Mouse (Mus musculus): ENCODE measurements around the gene Emc9. TPM values are rescaled to one million over a fixed set of nuclear protein-coding genes. Genes with fewer than 3 reads are reported as not detected.

The Emc9 gene
- polyA plus RNA-seq, 1 experiment from 2014 or later = 39.2 TPM

DNA sequence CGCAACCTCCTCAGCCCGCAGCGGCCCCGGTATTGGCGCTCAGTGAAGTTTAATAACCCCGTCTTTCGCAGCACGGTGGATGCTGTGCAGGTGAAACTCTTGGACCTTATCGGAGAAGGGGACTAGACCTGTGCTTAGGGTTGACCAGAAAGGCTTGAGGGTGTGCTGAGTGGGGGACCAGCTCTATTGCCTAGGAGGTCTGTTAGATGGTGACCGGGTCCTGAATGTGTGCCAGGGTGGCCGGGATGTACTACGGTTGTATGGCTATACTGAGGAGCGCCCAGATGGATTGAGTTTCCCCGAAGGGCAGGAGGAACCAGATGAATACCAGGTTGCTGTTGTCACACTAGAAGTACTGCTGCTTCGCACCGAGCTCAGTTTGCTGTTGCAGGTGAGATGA, 7.1 kb upstream of the Emc9 start:
- H3K4me3 ChIP-seq (replicated peaks; ENCODE audit: low read length) = peak overlapping the region; percentile 74
- peak overlapping the region; percentile 80 for H3K9ac ChIP-seq
- peak overlapping the region; percentile 86 for H3K4me2 ChIP-seq (replicated peaks)
- ATAC-seq (ENCODE audit: low FRiP score) (no peak), DNase-seq (ENCODE audit: low spot score) (no peak)
- peaks cover 46% of the 10 kb centered on the region for H3K36me3 ChIP-seq (replicated peaks; ENCODE audit: control insufficient read depth, insufficient read depth)
- peaks cover 20% of the 10 kb centered on the region for H3K4me1 ChIP-seq (replicated peaks; ENCODE audit: control insufficient read depth, insufficient read depth, low read length)
- no peak overlapping the region for H3K27ac ChIP-seq
- WGBS = 11% methylated on average over 16 of the region's 16 CpGs
- no peaks in the 10 kb centered on the region for H3K27me3 ChIP-seq (ENCODE audit: control insufficient read depth, insufficient read depth, low read length)
- no peaks in the 10 kb centered on the region for H3K9me3 ChIP-seq (ENCODE audit: control insufficient read depth, low read length)

DNA sequence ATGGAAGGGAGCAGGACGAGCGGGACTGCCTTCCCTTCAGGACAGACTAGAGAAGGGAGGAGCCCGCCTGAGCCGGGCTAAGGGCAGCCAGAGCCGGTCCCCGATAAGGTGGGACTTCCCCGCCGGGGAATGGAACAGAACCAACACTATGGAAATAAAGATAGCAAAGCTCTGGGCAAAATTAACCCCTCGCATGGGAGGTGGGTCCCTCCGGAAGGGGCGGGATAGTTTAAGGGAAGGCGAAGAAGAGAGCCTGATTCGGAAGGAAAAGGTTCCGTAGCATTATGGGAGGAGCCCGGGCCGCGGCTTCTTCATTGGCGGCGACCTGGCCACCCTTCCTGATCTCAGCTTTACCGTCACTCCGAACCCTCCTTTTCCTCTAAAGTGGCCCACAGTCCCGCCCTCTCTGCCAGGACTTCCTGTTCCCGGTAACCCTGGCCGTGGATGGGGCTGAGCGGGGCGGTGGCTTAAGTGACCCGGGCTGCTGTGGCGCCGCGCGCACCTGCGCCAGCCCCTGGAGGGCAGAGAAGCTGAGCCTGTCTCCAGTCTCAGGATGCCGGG, 6.3 kb upstream of the Emc9 start, which contains the start of gene Rnf31:
Rnf31 (plus strand) TSS at position 378 of the 561 bp plus-strand sequence.
- DNase-seq (ENCODE audit: low spot score) (peak; percentile 82), ATAC-seq (ENCODE audit: low FRiP score) (peak; percentile 88)
- Histone ChIP-seq H3K4me2 (replicated peaks) (peak within 1 kb of the TSS; percentile 86), H3K9ac (peak within 1 kb of the TSS; percentile 80), H3K36me3 (replicated peaks; ENCODE audit: control insufficient read depth, insufficient read depth) (peaks cover 44% of the 10 kb centered on the region), H3K4me3 (replicated peaks; ENCODE audit: low read length) (peak within 1 kb of the TSS; percentile 74), H3K27ac (peak within 1 kb of the TSS; percentile 95), H3K9me3 (ENCODE audit: control insufficient read depth, low read length) (no peaks in the 10 kb centered on the region), H3K4me1 (replicated peaks; ENCODE audit: control insufficient read depth, insufficient read depth, low read length) (peaks cover 20% of the 10 kb centered on the region), H3K27me3 (ENCODE audit: control insufficient read depth, insufficient read depth, low read length) (no peaks in the 10 kb centered on the region)
- under 1% methylated on average over 32 of the region's 33 CpGs for WGBS

DNA sequence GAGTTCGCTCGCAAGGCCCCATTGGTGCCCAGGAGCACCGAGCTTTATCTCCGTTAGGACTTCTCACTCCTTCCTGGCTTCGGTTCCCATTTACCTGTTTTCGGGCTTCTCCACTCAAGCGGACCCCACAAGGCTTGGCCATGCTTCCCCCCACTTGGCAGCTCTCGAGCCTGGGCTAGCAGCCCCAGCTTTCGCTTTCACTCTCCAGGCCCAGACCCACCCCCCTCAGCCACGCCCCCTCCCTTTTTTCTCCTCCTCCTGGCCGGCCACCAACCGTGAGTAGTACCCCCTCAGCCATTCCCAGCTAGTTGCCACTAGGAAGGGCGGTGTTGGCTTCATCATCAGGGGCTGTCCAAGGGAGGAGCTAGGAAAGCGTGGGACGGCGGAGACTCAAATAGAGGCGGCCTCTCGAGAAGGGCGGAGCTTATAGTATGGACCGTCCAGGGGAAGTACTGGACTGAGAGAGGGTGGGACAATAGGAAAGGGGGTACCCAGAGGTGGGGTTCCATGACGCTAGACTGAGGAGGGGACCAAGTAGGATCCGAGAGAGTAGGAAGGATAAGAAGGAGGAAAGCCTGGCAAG, 5.7 kb upstream of the Emc9 start, which contains the start of gene Psme2:
Psme2 (minus strand) TSS at position 366 of the 583 bp plus-strand sequence.
- Histone ChIP-seq H3K4me3 (replicated peaks; ENCODE audit: low read length) (peak within 1 kb of the TSS; percentile 74), H3K27ac (peak within 1 kb of the TSS; percentile 95), H3K27me3 (ENCODE audit: control insufficient read depth, insufficient read depth, low read length) (no peaks in the 10 kb centered on the region), H3K9me3 (ENCODE audit: control insufficient read depth, low read length) (no peaks in the 10 kb centered on the region), H3K36me3 (replicated peaks; ENCODE audit: control insufficient read depth, insufficient read depth) (peaks cover 39% of the 10 kb centered on the region), H3K4me1 (replicated peaks; ENCODE audit: control insufficient read depth, insufficient read depth, low read length) (peaks cover 20% of the 10 kb centered on the region), H3K9ac (peak within 1 kb of the TSS; percentile 80), H3K4me2 (replicated peaks) (peak within 1 kb of the TSS; percentile 86)
- peak; percentile 88 for DNase-seq (ENCODE audit: low spot score)
- under 1% methylated on average over 22 of the region's 22 CpGs for WGBS
- peak; percentile 95 for ATAC-seq (ENCODE audit: low FRiP score)

DNA sequence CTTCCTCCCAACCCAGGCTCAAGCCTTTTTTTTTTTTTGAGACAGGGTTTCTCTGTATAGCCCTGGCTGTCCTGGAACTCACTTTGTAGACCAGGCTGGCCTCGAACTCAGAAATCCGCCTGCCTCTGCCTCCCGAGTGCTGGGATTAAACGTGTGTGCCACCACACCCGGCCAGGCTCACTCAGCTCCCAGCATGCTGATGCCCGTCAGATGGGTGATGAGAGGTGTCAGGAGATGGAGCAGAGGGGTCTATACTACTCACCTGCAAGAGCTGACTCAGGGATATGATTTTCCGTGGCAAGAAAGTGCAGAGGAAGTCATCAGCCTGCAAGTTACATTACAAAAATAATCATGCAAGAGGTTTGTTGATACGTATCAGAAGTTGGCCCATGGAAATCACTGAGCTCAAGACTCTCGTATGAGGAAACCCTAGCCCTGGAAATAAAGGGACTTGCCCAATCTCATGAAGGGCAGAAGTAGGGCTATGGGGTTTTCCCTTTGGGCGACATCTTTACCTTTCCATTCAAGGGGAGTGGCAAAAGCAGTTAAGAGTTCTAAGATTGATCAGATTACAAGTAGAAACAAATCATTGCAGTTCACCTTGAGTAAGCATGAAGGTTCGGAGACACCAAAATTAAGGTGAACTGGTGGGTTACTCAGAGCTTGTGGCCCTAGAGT, 4.8 kb upstream of the Emc9 start:
- 89% methylated on average over 11 of the region's 11 CpGs for WGBS
- ATAC-seq (ENCODE audit: low FRiP score) = no peak
- H3K4me1 ChIP-seq (replicated peaks; ENCODE audit: control insufficient read depth, insufficient read depth, low read length) = peaks cover 22% of the 10 kb centered on the region
- peak overlapping the region; percentile 80 for H3K9ac ChIP-seq
- peak overlapping the region; percentile 95 for H3K27ac ChIP-seq
- H3K36me3 ChIP-seq (replicated peaks; ENCODE audit: control insufficient read depth, insufficient read depth) = peaks cover 29% of the 10 kb centered on the region
- peak overlapping the region; percentile 74 for H3K4me3 ChIP-seq (replicated peaks; ENCODE audit: low read length)
- H3K9me3 ChIP-seq (ENCODE audit: control insufficient read depth, low read length) = no peaks in the 10 kb centered on the region
- peak overlapping the region; percentile 86 for H3K4me2 ChIP-seq (replicated peaks)
- no peak for DNase-seq (ENCODE audit: low spot score)
- no peaks in the 10 kb centered on the region for H3K27me3 ChIP-seq (ENCODE audit: control insufficient read depth, insufficient read depth, low read length)

DNA sequence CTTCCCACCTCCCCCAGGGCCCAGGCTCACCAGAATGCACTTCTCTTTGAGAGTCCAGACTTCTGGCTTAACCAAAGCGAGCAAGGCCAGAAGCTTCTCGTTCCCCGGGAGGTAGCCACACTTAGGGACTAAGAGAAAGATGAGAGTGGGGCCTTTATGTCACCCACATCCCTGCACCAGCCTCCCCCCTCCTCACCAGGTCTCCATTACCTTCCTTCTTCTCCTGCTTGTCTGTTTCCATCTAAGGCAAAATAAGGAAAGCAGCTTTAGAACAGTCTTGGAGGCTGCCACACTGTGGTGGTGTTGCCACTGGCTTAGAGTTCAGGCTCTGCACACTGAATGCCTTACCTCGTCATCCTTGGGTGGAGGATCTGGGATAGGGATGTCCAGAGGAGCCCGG, 4.2 kb upstream of the Emc9 start:
- Histone ChIP-seq H3K27ac (no peak overlapping the region), H3K4me2 (replicated peaks) (no peak overlapping the region), H3K36me3 (replicated peaks; ENCODE audit: control insufficient read depth, insufficient read depth) (peaks cover 23% of the 10 kb centered on the region), H3K4me3 (replicated peaks; ENCODE audit: low read length) (no peak overlapping the region), H3K9me3 (ENCODE audit: control insufficient read depth, low read length) (no peaks in the 10 kb centered on the region), H3K27me3 (ENCODE audit: control insufficient read depth, insufficient read depth, low read length) (no peaks in the 10 kb centered on the region), H3K9ac (no peak overlapping the region), H3K4me1 (replicated peaks; ENCODE audit: control insufficient read depth, insufficient read depth, low read length) (peaks cover 23% of the 10 kb centered on the region)
- DNase-seq (ENCODE audit: low spot score) = no peak
- ATAC-seq (ENCODE audit: low FRiP score) = no peak
- 89% methylated on average over 5 of the region's 5 CpGs for WGBS

DNA sequence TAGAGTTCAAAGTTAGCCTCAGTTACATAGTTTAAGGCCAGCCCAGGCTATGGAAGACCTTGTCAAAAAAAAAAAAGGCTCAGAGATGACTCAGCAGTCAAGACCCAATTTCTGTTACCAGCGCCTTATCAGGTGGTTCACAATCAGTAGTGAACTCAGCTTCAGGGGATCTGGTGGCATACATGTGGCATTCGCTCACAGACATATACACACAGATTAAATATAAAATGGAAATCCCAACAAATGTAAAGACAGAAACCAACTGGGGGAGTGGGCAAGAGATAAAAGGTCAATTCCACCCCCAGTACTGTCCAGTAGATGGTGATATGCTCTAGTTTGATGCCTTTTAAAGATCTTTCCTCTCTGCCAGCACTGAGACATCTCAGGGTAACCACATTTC, 1.0 kb upstream of the Emc9 start:
- no peak for ATAC-seq (ENCODE audit: low FRiP score)
- H3K27ac ChIP-seq = no peak overlapping the region
- H3K4me2 ChIP-seq (replicated peaks) = no peak overlapping the region
- no peaks in the 10 kb centered on the region for H3K27me3 ChIP-seq (ENCODE audit: control insufficient read depth, insufficient read depth, low read length)
- H3K4me3 ChIP-seq (replicated peaks; ENCODE audit: low read length) = no peak overlapping the region
- peaks cover 9% of the 10 kb centered on the region for H3K4me1 ChIP-seq (replicated peaks; ENCODE audit: control insufficient read depth, insufficient read depth, low read length)
- WGBS = 88% methylated on average over 2 of the region's 2 CpGs
- H3K9ac ChIP-seq = no peak overlapping the region
- DNase-seq (ENCODE audit: low spot score) = no peak
- no peaks in the 10 kb centered on the region for H3K9me3 ChIP-seq (ENCODE audit: control insufficient read depth, low read length)
- H3K36me3 ChIP-seq (replicated peaks; ENCODE audit: control insufficient read depth, insufficient read depth) = peaks cover 26% of the 10 kb centered on the region; the same call in 1 of the 2 replicates

- Histone ChIP-seq H3K4me2 (replicated peaks) (peak overlapping the region; percentile 80), H3K4me3 (replicated peaks; ENCODE audit: low read length) (peak overlapping the region; percentile 48; the same call in 1 of the 2 replicates), H3K36me3 (replicated peaks; ENCODE audit: control insufficient read depth, insufficient read depth) (peaks cover 29% of the 10 kb centered on the region; the same call in 1 of the 2 replicates), H3K27me3 (ENCODE audit: control insufficient read depth, insufficient read depth, low read length) (no peaks in the 10 kb centered on the region), H3K9me3 (ENCODE audit: control insufficient read depth, low read length) (no peaks in the 10 kb centered on the region), H3K4me1 (replicated peaks; ENCODE audit: control insufficient read depth, insufficient read depth, low read length) (peaks cover 9% of the 10 kb centered on the region), H3K9ac (no peak overlapping the region), H3K27ac (no peak overlapping the region)
- no peak for ATAC-seq (ENCODE audit: low FRiP score)
- DNase-seq (ENCODE audit: low spot score) = no peak
- 58% methylated on average over 6 of the region's 6 CpGs for WGBS
These were observed 461 bp upstream of the Emc9 start for GRCm38 (mm10) chr14:55585566-55585960.

- no peak overlapping the region for H3K27ac ChIP-seq
- WGBS = 39% methylated on average over 5 of the region's 5 CpGs
- DNase-seq (ENCODE audit: low spot score) = no peak
- H3K9me3 ChIP-seq (ENCODE audit: control insufficient read depth, low read length) = no peaks in the 10 kb centered on the region
- peak overlapping the region; percentile 77 for H3K9ac ChIP-seq
- peaks cover 2% of the 10 kb centered on the region; the same call in 1 of the 2 replicates for H3K4me1 ChIP-seq (replicated peaks; ENCODE audit: control insufficient read depth, insufficient read depth, low read length)
- no peak for ATAC-seq (ENCODE audit: low FRiP score)
- no peaks in the 10 kb centered on the region for H3K27me3 ChIP-seq (ENCODE audit: control insufficient read depth, insufficient read depth, low read length)
- peak overlapping the region; percentile 80 for H3K4me2 ChIP-seq (replicated peaks)
- peaks cover 34% of the 10 kb centered on the region; the same call in 1 of the 2 replicates for H3K36me3 ChIP-seq (replicated peaks; ENCODE audit: control insufficient read depth, insufficient read depth)
- peak overlapping the region; percentile 48 for H3K4me3 ChIP-seq (replicated peaks; ENCODE audit: low read length)
These were observed 800 bp downstream of the Emc9 start for GRCm38 (mm10) chr14:55584303-55584701.

GRCm38 (mm10) chr14:55581981-55582681, 3.0 kb downstream of the Emc9 start:
- H3K4me2 ChIP-seq (replicated peaks) = no peak overlapping the region
- H3K4me3 ChIP-seq (replicated peaks; ENCODE audit: low read length) = no peak overlapping the region
- no peak for DNase-seq (ENCODE audit: low spot score)
- peaks cover 13% of the 10 kb centered on the region for H3K4me1 ChIP-seq (replicated peaks; ENCODE audit: control insufficient read depth, insufficient read depth, low read length)
- ATAC-seq (ENCODE audit: low FRiP score) = no peak
- peaks cover 22% of the 10 kb centered on the region; the same call in 1 of the 2 replicates for H3K36me3 ChIP-seq (replicated peaks; ENCODE audit: control insufficient read depth, insufficient read depth)
- no peaks in the 10 kb centered on the region for H3K27me3 ChIP-seq (ENCODE audit: control insufficient read depth, insufficient read depth, low read length)
- no peak overlapping the region for H3K9ac ChIP-seq
- H3K9me3 ChIP-seq (ENCODE audit: control insufficient read depth, low read length) = no peaks in the 10 kb centered on the region
- no peak overlapping the region for H3K27ac ChIP-seq
- 77% methylated on average over 9 of the region's 9 CpGs for WGBS
